Mouse (Mus musculus) NIH3T3 (cell line): Measurements from ENCODE around the gene 1700010B08Rik.

Experiments used
- DNase-seq: peaks from one replicate; pipeline ENCODE4 v3.0.0-alpha.2; 2012; ENCODE audit warnings: low read depth

The 1700010B08Rik gene

DNA sequence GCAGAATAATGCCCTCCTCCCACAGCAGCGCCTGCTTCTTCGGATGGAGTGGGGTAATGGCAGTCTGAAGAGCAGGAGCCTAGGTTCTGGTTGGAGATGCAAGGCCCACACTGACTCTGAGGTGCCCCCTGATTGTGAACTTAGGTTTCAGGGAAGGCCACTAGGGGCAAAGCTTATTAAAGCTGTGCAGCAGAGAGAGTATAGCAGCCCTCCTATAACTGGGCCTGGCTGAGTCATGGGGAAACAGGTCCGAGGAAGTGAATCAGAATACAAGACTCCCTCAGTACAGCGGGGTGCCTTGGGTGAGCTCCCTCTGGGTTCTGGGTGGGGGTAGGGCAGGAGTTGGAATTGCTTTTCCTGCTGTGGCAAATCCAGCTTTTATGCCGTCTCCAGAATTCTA lies 51.4 kb downstream of the 1700010B08Rik start:
- DNase-seq, result peak; percentile 69
